Mouse (Mus musculus): ENCODE measurements around the gene Polr2l. TPM values are rescaled to one million over a fixed set of nuclear protein-coding genes. Genes with fewer than 3 reads are reported as not detected.

The Polr2l gene
- polyA plus RNA-seq (2015; fragmentation: Nextera tagmentation; extraction: Ambion mirVana): 72.4 and 75.8 TPM in 2 replicates

DNA sequence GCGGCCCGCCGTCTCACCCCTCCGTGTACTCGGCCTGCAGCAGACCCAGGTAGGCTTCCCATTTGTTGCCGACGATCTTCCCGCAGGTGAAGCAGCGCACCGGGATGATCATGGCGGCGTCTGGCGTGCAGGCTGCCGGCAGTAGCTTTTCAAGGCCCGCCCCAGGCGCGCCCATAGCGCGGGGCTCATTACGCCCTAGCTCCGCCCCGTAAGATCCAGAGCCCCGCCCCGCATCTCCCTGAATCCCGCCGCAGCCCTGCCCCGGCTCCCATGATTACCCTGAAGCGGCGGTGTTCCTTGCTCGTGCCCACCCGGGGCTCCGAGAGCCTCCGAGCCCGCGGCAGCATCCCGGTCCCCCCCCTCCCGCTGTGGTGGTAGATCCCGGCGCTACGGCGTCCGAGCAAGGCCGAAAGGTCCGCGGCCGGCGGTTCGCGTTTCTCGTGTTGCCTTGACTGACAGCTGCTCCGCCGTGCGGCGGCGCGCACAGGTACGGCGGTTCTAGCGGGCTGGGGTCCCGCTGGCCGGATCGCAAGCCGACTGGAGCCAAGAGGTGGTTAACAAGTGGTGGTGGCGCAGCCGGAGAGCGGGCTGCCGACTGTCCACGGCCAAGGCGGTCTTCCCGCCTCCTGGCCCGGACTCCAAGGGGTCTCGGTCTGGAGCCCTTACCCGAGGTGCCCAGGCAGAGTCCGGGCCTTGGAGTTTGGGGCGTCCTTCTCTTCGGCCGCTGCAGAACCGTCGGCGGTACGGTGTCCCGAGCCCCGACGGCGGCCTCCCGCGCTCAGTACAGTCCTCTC is at the start of gene Polr2l, which contains the start of gene Tspan4:
Gene Polr2l, minus strand, starts transcription at position 122 of the 794 bp plus-strand sequence.
Gene Tspan4, plus strand, starts transcription at position 230 of the 794 bp plus-strand sequence.
- peak; percentile 86 for ATAC-seq
- WGBS: under 1% methylated on average over 87 of the region's 87 CpGs
- Histone ChIP-seq H3K27me3 (replicated peaks; ENCODE audit: control insufficient read depth, insufficient read depth, low read length) (peaks cover 5% of the 10 kb centered on the region; the same call in 1 of the 2 replicates), H3K4me1 (ENCODE audit: control insufficient read depth, insufficient read depth, low read depth, low read length) (peaks cover 25% of the 10 kb centered on the region), H3K9me3 (ENCODE audit: control insufficient read depth, low read length) (no peaks in the 10 kb centered on the region), H3K9ac (ENCODE audit: low read depth, low read length) (peak within 1 kb of the TSS; percentile 94), H3K4me3 (ENCODE audit: low read length) (peak within 1 kb of the TSS; percentile 66), H3K36me3 (ENCODE audit: control insufficient read depth, insufficient read depth, low read length) (peaks cover 16% of the 10 kb centered on the region), H3K27ac (ENCODE audit: low read depth, low read length) (peak within 1 kb of the TSS; percentile 87), H3K4me2 (ENCODE audit: low read length) (peak within 1 kb of the TSS; percentile 95)

DNA sequence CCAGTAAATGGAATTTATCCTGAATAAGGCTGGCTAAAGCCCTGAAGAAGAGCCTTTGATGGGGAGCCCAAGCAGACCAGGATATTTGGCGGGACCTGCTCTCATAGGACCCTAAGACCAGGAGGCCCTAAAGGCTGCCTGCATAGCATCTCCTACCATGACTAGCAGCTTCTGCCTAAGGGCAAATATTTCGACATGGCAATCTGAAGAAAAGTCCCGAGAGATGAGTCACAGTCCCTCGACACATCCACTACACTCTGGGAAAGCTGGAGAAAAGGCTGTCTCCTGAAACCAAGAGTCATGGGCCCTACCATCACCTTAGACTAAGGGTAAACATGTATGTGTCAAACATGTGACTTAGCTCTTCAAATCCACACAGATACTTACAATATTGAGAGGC is 49.3 kb upstream of the Polr2l start:
- Histone ChIP-seq H3K36me3 (ENCODE audit: control insufficient read depth, insufficient read depth, low read length) (peaks cover 15% of the 10 kb centered on the region), H3K27me3 (replicated peaks; ENCODE audit: control insufficient read depth, insufficient read depth, low read length) (no peaks in the 10 kb centered on the region), H3K4me3 (ENCODE audit: low read length) (no peak overlapping the region), H3K4me2 (ENCODE audit: low read length) (no peak overlapping the region), H3K9ac (ENCODE audit: low read depth, low read length) (no peak overlapping the region), H3K9me3 (ENCODE audit: control insufficient read depth, low read length) (no peaks in the 10 kb centered on the region), H3K4me1 (ENCODE audit: control insufficient read depth, insufficient read depth, low read depth, low read length) (no peaks in the 10 kb centered on the region), H3K27ac (ENCODE audit: low read depth, low read length) (no peak overlapping the region)
- 93% methylated on average over 4 of the region's 4 CpGs for WGBS
- ATAC-seq: no peak

DNA sequence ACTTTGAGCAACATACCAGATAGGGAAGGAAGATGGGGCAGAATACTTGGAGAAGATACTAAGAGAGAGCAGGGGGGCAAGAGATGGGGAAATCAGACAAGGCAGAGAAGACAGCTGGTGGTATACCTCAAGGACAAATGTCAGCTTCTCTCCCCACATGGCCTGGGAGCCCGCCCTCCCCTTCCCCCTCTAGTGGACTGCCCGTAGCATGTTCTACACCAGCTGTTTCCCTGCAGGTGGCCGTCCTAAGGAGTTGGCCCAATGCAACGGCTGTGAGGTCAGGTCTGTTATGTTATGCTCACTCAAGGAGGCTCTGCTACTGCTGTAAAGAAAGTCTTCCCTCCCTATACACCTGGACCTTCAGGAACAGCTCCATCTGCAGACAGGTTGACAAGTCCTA is 48.1 kb upstream of the Polr2l start:
- ATAC-seq: no peak
- no peaks in the 10 kb centered on the region for H3K4me1 ChIP-seq (ENCODE audit: control insufficient read depth, insufficient read depth, low read depth, low read length)
- no peaks in the 10 kb centered on the region for H3K9me3 ChIP-seq (ENCODE audit: control insufficient read depth, low read length)
- H3K36me3 ChIP-seq (ENCODE audit: control insufficient read depth, insufficient read depth, low read length): peaks cover 17% of the 10 kb centered on the region
- H3K27me3 ChIP-seq (replicated peaks; ENCODE audit: control insufficient read depth, insufficient read depth, low read length): no peaks in the 10 kb centered on the region
- H3K4me2 ChIP-seq (ENCODE audit: low read length): no peak overlapping the region
- no peak overlapping the region for H3K4me3 ChIP-seq (ENCODE audit: low read length)
- H3K9ac ChIP-seq (ENCODE audit: low read depth, low read length): no peak overlapping the region
- WGBS: 30% methylated on average over 4 of the region's 4 CpGs
- no peak overlapping the region for H3K27ac ChIP-seq (ENCODE audit: low read depth, low read length)

DNA sequence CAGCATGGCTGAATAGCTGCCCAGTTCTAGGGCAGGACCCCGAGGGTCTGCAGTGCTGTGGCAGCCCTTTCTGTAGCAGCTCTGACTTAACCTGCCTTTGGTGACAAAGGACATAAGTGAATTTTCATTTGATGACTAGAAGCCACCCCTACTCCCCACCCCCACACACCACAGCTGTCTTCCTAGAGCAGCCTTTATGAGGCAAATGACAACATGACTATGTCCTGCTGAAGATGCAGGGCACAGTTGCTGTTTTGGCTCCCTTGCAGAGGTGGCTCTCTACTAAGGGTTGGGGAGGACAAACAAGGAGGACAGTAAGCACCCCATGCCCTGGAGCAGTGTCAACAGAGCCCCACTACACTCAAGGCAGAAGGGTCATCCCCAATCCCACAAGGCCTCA is 44.9 kb upstream of the Polr2l start:
- Histone ChIP-seq H3K4me3 (ENCODE audit: low read length) (no peak overlapping the region), H3K4me1 (ENCODE audit: control insufficient read depth, insufficient read depth, low read depth, low read length) (no peaks in the 10 kb centered on the region), H3K27ac (ENCODE audit: low read depth, low read length) (no peak overlapping the region), H3K9me3 (ENCODE audit: control insufficient read depth, low read length) (no peaks in the 10 kb centered on the region), H3K27me3 (replicated peaks; ENCODE audit: control insufficient read depth, insufficient read depth, low read length) (no peaks in the 10 kb centered on the region), H3K4me2 (ENCODE audit: low read length) (no peak overlapping the region), H3K9ac (ENCODE audit: low read depth, low read length) (no peak overlapping the region), H3K36me3 (ENCODE audit: control insufficient read depth, insufficient read depth, low read length) (peaks cover 5% of the 10 kb centered on the region)
- no peak for ATAC-seq
- WGBS: 81% methylated on average over 1 of the region's 1 CpGs

DNA sequence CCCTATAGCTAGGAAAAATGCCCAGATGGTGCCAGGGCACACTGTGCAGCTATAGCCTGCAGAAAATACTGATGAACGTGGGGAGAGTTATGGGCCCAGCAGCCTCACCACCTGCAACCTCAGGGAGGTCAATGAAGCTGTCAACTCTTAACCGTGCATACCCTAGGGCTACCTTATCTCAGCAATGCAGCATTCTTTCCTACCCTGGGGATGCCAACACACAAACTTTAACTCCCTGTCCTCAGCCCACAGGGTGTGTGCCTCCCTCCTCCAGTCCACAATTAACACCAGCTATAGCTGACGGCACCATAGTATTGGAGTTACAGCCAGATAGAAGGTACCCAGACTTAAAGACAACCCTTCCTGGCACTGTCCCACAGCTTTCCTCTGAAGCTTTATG is 44.0 kb upstream of the Polr2l start:
- Histone ChIP-seq H3K36me3 (ENCODE audit: control insufficient read depth, insufficient read depth, low read length) (peaks cover 5% of the 10 kb centered on the region), H3K27ac (ENCODE audit: low read depth, low read length) (no peak overlapping the region), H3K4me2 (ENCODE audit: low read length) (no peak overlapping the region), H3K9ac (ENCODE audit: low read depth, low read length) (no peak overlapping the region), H3K4me3 (ENCODE audit: low read length) (no peak overlapping the region), H3K27me3 (replicated peaks; ENCODE audit: control insufficient read depth, insufficient read depth, low read length) (no peaks in the 10 kb centered on the region), H3K4me1 (ENCODE audit: control insufficient read depth, insufficient read depth, low read depth, low read length) (no peaks in the 10 kb centered on the region), H3K9me3 (ENCODE audit: control insufficient read depth, low read length) (no peaks in the 10 kb centered on the region)
- WGBS: 73% methylated on average over 3 of the region's 3 CpGs
- ATAC-seq: no peak

DNA sequence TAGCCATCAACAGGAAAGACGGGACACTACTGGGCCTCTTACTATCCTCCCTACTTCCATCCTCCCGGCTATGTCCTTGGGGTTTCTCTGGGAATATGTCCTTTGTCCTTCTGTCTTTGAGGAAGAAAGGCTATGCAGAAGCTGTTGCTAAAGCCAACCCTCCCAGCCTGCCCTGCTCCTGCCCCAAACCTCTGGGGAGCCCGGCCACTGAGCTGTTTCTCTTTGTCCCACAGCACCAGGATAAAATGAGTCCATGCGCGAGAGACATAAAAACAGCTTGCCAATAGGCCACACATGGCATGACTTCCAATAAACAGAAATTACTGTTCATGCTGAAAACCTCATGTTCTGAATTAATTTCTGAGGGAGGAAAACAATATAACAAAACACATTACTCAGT is 43.4 kb upstream of the Polr2l start:
- no peak overlapping the region for H3K9ac ChIP-seq (ENCODE audit: low read depth, low read length)
- no peak overlapping the region for H3K27ac ChIP-seq (ENCODE audit: low read depth, low read length)
- H3K4me1 ChIP-seq (ENCODE audit: control insufficient read depth, insufficient read depth, low read depth, low read length): no peaks in the 10 kb centered on the region
- H3K4me3 ChIP-seq (ENCODE audit: low read length): no peak overlapping the region
- H3K27me3 ChIP-seq (replicated peaks; ENCODE audit: control insufficient read depth, insufficient read depth, low read length): no peaks in the 10 kb centered on the region
- WGBS: 80% methylated on average over 5 of the region's 5 CpGs
- H3K36me3 ChIP-seq (ENCODE audit: control insufficient read depth, insufficient read depth, low read length): peaks cover 7% of the 10 kb centered on the region
- H3K4me2 ChIP-seq (ENCODE audit: low read length): no peak overlapping the region
- H3K9me3 ChIP-seq (ENCODE audit: control insufficient read depth, low read length): no peaks in the 10 kb centered on the region
- ATAC-seq: no peak

DNA sequence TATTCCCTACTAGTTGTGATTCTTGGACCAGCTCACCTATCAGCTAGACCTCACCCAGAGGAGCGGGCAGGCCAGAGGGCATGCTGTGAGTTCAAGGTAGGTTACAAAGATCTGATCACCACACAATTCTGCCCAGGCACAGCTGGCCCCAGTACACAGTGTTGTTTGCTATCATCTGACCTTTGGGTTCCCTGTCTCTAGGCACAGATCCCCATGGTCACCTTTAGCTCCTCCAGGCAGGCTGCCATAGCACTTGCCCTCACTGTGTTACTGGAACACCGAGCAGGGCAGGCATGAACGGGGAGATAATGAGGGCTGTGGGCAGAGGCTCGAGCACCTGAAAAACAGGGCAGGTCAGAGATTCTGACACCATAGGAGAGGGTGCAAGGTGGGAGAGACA is 42.7 kb upstream of the Polr2l start:
- Histone ChIP-seq H3K36me3 (ENCODE audit: control insufficient read depth, insufficient read depth, low read length) (peaks cover 7% of the 10 kb centered on the region), H3K4me2 (ENCODE audit: low read length) (no peak overlapping the region), H3K4me3 (ENCODE audit: low read length) (no peak overlapping the region), H3K4me1 (ENCODE audit: control insufficient read depth, insufficient read depth, low read depth, low read length) (no peaks in the 10 kb centered on the region), H3K9ac (ENCODE audit: low read depth, low read length) (no peak overlapping the region), H3K27ac (ENCODE audit: low read depth, low read length) (no peak overlapping the region), H3K9me3 (ENCODE audit: control insufficient read depth, low read length) (no peaks in the 10 kb centered on the region), H3K27me3 (replicated peaks; ENCODE audit: control insufficient read depth, insufficient read depth, low read length) (no peaks in the 10 kb centered on the region)
- no peak for ATAC-seq
- 85% methylated on average over 4 of the region's 4 CpGs for WGBS

DNA sequence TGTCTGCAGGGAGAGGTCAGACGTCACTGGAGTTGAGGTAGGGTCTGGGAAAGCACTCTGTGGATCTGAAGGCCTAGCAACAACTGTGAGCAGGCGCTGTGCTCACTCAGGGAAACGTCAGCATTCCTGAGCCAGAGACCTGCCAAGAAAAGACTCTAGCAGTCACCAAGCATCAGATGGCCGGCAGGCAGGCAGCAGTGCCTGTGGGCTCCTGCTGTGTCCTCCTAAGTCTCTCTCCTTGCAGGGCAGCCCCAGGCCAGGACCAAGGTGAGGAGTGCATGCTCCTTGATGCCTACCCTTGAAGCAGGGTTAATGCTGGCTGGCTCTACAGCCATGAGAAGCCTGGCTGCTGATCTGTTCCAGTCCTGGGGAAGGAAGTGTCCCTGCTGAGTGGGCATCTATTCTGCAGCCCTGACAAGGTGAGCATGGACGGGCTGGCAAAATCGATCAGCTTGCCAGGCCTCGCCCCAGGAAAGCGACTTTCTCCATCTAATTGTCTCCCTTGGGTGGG is 35.8 kb upstream of the Polr2l start:
- Histone ChIP-seq H3K9me3 (ENCODE audit: control insufficient read depth, low read length) (no peaks in the 10 kb centered on the region), H3K36me3 (ENCODE audit: control insufficient read depth, insufficient read depth, low read length) (0 out of 2 replicates have a peak, but pooled peaks cover 4% of the 10 kb centered on the region), H3K27me3 (replicated peaks; ENCODE audit: control insufficient read depth, insufficient read depth, low read length) (no peaks in the 10 kb centered on the region), H3K27ac (ENCODE audit: low read depth, low read length) (no peak overlapping the region), H3K4me3 (ENCODE audit: low read length) (no peak overlapping the region), H3K4me2 (ENCODE audit: low read length) (no peak overlapping the region), H3K9ac (ENCODE audit: low read depth, low read length) (no peak overlapping the region), H3K4me1 (ENCODE audit: control insufficient read depth, insufficient read depth, low read depth, low read length) (no peaks in the 10 kb centered on the region)
- 70% methylated on average over 8 of the region's 8 CpGs for whole genome bisulfite sequencing
- ATAC-seq: no peak

DNA sequence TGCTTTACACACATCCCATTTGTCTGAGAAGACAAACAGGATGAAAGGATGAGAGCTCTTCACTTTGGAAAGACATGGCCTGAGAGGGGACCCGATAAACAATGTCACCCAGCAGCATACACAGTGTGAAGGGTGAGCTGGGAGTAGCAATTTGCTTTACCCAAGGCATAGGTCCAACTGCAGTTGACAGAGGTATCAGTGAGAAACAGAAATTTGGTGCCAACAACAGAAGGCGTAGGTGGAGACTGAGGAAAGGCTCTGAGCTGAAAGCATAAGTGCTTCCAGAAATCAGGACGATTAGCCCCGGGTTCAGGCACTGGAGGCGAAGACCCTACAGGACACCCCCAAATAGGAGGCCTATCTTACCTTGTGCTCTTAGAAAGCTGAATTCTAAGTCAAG is 35.3 kb upstream of the Polr2l start:
- ATAC-seq: no peak
- 90% methylated on average over 5 of the region's 5 CpGs for WGBS

More for the DNA sequence above, 35.3 kb upstream of the Polr2l start:
- Histone ChIP-seq H3K4me2 (ENCODE audit: low read length) (no peak overlapping the region), H3K4me3 (ENCODE audit: low read length) (no peak overlapping the region), H3K9ac (ENCODE audit: low read depth, low read length) (no peak overlapping the region), H3K27ac (ENCODE audit: low read depth, low read length) (no peak overlapping the region), H3K9me3 (ENCODE audit: control insufficient read depth, low read length) (no peaks in the 10 kb centered on the region), H3K36me3 (ENCODE audit: control insufficient read depth, insufficient read depth, low read length) (0 out of 2 replicates have a peak, but pooled peaks cover 4% of the 10 kb centered on the region), H3K27me3 (replicated peaks; ENCODE audit: control insufficient read depth, insufficient read depth, low read length) (no peaks in the 10 kb centered on the region), H3K4me1 (ENCODE audit: control insufficient read depth, insufficient read depth, low read depth, low read length) (no peaks in the 10 kb centered on the region)

Measured in hindbrain, embryonic 16.5 days (tissue).